Mouse (Mus musculus) testis, adult 2 months (tissue): Measurements from ENCODE around the gene Rgs12.

Experiments
- CTCF ChIP-seq: fragments of 200-500 bp; IDR thresholded peaks from 2 replicates; pipeline ENCODE4 v1.5.1; 2012; ENCODE audit warnings: low read depth, mild to moderate bottlenecking, inconsistent platforms, low read length, moderate library complexity; ENCODE audit not compliant: control insufficient read depth, insufficient read depth, insufficient replicate concordance
- POLR2A ChIP-seq: fragments of 200-500 bp; IDR thresholded peaks from 2 replicates; pipeline ENCODE4 v1.6.1; 2012; ENCODE audit warnings: low read depth, mild to moderate bottlenecking, inconsistent platforms, low read length, moderate library complexity; ENCODE audit not compliant: control insufficient read depth

DNA sequence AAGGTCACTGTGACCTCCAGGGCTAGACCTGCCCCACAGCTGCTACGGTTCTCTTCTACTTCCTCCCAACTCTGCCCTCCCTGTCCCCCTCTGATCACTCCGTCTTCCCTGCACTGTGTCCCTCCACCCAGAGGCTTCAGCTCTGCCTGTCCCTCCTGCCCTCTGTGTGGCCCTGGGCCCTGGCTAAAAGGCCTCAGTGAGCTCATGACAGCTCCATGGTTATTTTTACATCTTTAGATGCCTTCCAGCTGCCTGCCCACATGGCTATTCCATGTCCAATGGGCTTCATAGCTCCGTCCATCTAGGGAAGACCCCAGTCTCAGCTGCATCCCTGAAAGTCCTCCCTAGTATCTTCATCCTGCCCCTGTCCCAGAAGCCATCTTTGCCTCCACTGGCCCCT is 110.9 kb downstream of the Rgs12 start:
- no peak for TF ChIP-seq CTCF
- no peak for TF ChIP-seq POLR2A
